Mouse (Mus musculus) gastrocnemius, postnatal 36 days (tissue): ENCODE data around the gene Gad2. TPM values are rescaled to one million over a fixed set of nuclear protein-coding genes. Genes with fewer than 3 reads are reported as not detected.

Experiments used
- DNase-seq, 2 experiments: peaks; one replicate each; pipeline ENCODE4 v3.0.0; 2022
- intact Hi-C: fragments of 180-260 bp; cut with DNase I; formaldehyde crosslinking; loops from one replicate; pipeline ENCODE4 v1.15.1; 2025
- total RNA-seq, 2 experiments: library from RNA; stranded (reverse); gene quantifications; 2 replicates each; pipeline ENCODE4 v1.2.3; 2021

Gad2 gene
- total RNA-seq, 2 experiments from 2014 or later, result not detected

- intact Hi-C loops, result loop anchor here (5.0 kb wide), 1 partner anchor 88 kb away; no protein-coding TSS in a partner anchor
- no peak for DNase-seq
Observed at GRCm38 (mm10) chr2:22634766-22635165, 12.8 kb downstream of the Gad2 start.

DNA sequence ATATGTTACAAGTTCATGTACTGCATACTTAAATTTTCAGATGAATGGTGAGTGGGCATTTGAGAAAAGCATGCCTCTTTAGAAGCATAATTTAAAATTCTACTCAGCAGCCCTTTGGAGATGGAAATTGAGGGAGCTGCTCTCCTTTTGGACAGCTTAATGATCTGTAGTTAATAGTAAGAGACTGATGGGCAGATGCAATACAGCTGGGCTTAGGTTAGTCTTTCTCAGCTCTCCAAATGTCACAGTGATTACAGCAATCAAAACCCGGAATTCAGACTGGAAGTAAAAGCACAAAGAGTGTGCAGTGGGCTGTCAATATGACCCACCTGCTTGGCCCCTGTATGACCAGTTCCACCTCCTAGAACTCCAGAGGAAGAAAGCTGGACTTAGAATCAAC is 24.1 kb downstream of the Gad2 start:
- no peak for DNase-seq
- intact Hi-C loops, result no loop called here

DNA sequence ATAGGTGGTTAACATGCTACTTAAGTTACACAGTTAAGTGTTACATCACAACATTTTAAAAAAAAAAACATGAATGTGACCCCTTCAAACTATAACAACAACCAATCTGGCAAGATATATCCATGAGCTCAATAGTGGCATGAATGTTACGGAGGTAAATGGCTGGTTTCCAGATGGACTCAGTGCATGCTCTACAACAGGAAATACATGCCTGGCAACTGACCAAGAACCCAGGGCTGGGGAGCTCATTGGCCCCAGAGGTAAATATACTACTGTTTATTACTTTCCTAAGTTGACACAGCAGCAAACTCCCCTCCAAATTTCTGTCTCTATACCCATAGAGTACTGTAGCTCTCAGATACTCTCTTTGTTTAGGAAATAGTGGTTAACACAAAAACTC is 26.4 kb downstream of the Gad2 start:
- no peak for DNase-seq
- intact Hi-C loops, result no loop called here

DNA sequence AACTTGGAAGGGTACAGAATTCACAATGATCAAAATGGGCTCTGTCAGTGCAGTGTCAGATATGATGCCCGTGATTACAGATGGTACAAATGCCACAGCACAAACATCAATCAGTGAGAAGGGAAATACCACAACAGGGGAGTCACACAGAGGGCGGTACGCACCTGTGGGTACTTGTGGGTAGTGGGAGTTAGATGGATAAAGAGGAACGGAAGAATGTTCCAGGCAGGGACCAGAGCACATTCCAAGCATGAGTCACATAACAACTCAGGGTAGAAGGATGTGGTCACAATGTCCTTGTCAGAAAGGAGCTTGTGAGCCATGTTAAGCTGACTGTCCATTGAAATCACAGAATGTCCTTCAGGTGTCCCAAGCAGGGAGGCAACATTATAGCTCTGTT is 29.8 kb downstream of the Gad2 start:
- intact Hi-C loops, result no loop called here
- DNase-seq, result no peak

DNA sequence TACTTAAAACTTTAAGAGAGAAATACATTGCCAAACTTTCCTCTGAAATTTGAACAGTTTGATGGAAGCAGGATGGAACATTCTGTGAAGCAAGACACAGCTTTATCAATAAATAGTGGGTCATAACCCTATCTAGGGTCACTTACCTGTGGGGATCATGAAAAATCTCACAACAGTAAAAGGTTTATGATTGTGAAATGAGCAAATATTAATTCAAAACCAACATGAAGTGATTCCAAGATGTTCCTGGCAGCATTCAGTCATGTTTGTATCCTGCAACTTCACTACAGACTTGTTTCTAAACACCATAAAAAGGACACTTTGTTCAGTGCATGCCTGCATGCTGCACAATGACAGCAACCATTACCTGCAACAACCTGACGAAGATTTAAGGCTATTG is 41.7 kb downstream of the Gad2 start:
- no peak for DNase-seq
- intact Hi-C loops, result no loop called here

- intact Hi-C loops, result no loop called here
- no peak for DNase-seq
Observed at GRCm38 (mm10) chr2:22670415-22670814, 48.4 kb downstream of the Gad2 start.

GRCm38 (mm10) chr2:22671348-22671747 is 49.3 kb downstream of the Gad2 start:
- DNase-seq, result no peak
- intact Hi-C loops, result no loop called here

- intact Hi-C loops, result no loop called here
- DNase-seq, result no peak
Observed at GRCm38 (mm10) chr2:22677066-22677465, 55.1 kb downstream of the Gad2 start.

DNA sequence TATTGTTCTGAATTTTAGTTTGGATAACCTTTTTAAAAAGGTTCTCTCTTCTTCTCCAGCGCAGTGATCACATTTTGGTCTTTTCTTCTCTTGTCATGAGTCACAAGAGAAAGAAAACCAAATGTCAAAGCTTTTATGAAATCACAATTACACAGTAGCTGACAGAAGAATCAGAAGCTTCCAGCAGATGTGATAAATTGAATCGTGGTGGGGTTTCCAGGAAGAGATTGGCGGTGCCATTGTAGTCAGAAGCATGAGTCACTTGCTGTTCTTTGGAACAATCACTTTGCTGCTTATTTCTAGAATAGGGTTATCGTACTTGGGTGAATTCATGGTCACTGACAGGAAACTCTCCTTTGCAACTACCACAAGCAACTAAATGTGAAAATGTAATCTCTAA is 57.9 kb downstream of the Gad2 start:
- intact Hi-C loops, result no loop called here
- no peak for DNase-seq

- DNase-seq, result no peak
- intact Hi-C loops, result no loop called here
Observed at GRCm38 (mm10) chr2:22689969-22690368, 68.0 kb downstream of the Gad2 start.

GRCm38 (mm10) chr2:22704780-22705727 is 83.0 kb downstream of the Gad2 start:
- DNase-seq, result no peak
- intact Hi-C loops, result no loop called here

- no peak for DNase-seq
- intact Hi-C loops, result no loop called here
Observed at GRCm38 (mm10) chr2:22706233-22706632, 84.2 kb downstream of the Gad2 start.

DNA sequence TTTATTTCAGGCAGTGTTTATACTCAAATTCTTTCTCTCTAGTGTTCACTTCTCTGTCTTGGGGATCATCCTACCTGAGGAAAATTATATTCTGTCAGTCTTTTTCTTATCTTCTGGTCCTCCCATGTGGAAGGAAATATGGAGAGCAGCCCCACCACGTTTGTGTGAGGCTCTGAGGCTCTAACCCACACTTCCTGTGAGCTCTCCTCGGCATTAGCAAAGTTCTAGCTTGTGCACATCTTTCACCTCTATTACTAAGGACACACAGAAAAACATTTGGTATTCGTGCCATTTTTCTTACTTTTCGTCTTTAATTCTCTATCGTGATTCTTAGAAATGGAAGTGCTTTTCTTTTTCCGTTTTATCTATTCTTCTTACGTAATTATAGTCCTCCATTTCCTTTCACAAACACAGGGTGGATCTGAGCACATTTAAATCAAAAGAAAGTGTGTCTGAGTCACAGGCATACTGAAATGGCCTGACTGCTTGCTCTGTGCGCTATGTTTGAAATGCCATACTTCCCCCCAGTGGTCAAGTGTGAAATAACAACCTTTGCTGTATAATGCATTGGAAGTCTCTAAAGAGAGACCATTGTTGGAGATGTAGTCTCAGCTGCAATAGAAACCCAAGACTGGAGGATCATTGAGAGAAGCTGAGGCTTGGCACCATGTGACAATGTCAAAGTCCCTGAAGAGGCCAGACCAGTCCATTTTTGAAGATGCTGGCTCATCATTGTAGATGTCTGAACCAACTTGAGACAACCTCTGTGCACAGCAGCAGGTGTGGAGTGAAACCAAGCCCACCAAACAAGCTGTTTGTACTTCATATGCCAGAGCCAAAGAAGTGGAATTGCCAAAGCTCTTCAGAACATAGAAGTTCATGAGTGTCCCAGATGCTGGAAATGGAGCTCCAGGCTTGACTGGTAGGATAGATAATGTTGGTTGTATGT is 99.8 kb downstream of the Gad2 start:
- peak in 1 of 2 experiments; percentile 15 for DNase-seq
- intact Hi-C loops, result loop anchor here (5.0 kb wide), 3 partner anchors 84 to 779 kb away; no protein-coding TSS in a partner anchor

- no peak for DNase-seq
- intact Hi-C loops, result loop anchor here (5.0 kb wide), 3 partner anchors 87 to 782 kb away; no protein-coding TSS in a partner anchor
Observed at GRCm38 (mm10) chr2:22723927-22724534, 102.0 kb downstream of the Gad2 start.

- DNase-seq, result no peak
- intact Hi-C loops, result no loop called here
Observed at GRCm38 (mm10) chr2:22727113-22727512, 105.1 kb downstream of the Gad2 start.

DNA sequence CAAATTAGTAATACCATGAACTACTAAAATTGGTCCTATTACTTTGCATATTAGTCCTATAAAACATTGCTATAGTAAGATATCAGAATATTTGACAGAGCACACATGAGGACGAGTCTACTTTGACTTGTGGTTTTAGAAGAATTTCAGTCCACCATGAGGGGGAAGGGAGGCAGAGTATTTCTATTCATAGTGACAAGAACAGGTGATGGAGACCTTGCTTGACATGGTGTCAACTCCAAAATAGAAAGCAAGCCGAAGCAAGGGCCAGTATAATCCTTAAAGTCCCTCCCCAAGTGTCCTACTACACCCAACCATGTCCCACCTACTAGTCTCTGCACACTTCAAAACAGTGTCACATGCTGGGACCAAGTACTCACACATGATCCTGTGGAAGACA is 114.1 kb downstream of the Gad2 start:
- DNase-seq, result no peak
- intact Hi-C loops, result no loop called here

DNA sequence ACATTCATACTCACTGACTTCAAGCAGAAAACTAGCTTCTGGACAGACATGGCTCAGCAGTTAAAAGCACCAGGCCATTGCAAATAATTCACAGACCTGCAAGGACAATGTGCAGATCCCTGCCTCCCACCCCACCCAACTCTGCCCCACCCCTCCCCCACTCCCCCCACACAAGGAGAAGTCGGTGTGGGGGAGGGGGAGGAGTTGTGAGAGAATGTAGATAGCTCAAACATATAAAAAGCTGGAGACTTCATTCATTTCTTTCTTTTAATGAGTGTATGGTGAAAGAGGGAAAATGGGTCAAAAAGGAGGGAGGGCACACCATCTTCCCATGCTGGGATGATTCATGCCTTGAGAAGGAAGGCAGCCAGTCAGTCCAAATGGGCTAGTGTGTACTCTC is 117.4 kb downstream of the Gad2 start:
- intact Hi-C loops, result no loop called here
- DNase-seq, result no peak

GRCm38 (mm10) chr2:22740441-22740840 is 118.4 kb downstream of the Gad2 start:
- intact Hi-C loops, result no loop called here
- DNase-seq, result no peak

- intact Hi-C loops, result no loop called here
- DNase-seq, result no peak
Observed at GRCm38 (mm10) chr2:22741222-22741621, 119.2 kb downstream of the Gad2 start.
